Mouse (Mus musculus) heart, embryonic 12.5 days (tissue): ENCODE results near the gene Vmn2r57. TPM values are rescaled to one million over a fixed set of nuclear protein-coding genes. Genes with fewer than 3 reads are reported as not detected.
"Not testable (repeated sequence)": the region's sequence is repeated elsewhere in the genome, so short reads cannot be mapped to it uniquely, and the experiment has no call there.

ENCODE experiments used
- ATAC-seq: fragments of 200-750 bp; cut with Nextera tagmentation; 2 replicates; pipeline ENCODE4 v1.8.0; 2017; ENCODE audit warnings: moderate TSS enrichment, moderate library complexity; ENCODE audit not compliant: insufficient number of reproducible peaks, low FRiP score
- H3K27ac ChIP-seq: fragments of 300-500 bp; sonication (generic); 2 replicates; pipeline ENCODE4 v1.5.1; 2016; ENCODE audit warnings: mild to moderate bottlenecking, moderate library complexity; ENCODE audit not compliant: poor library complexity, severe bottlenecking
- H3K27me3 ChIP-seq: fragments of 300-500 bp; sonication (generic); replicated peaks from 2 replicates; pipeline ENCODE4 v1.6.1; 2016; ENCODE audit warnings: mild to moderate bottlenecking, moderate library complexity
- H3K36me3 ChIP-seq: fragments of 300-500 bp; sonication (generic); 2 replicates; pipeline ENCODE4 v1.6.1; 2016; ENCODE audit warnings: mild to moderate bottlenecking, moderate library complexity
- H3K4me1 ChIP-seq: fragments of 300-500 bp; sonication (generic); replicated peaks from 2 replicates; pipeline ENCODE4 v1.6.1; 2016; ENCODE audit warnings: mild to moderate bottlenecking
- H3K4me2 ChIP-seq: fragments of 300-500 bp; sonication (generic); 2 replicates; pipeline ENCODE4 v1.6.1; 2016; ENCODE audit warnings: mild to moderate bottlenecking, moderate library complexity
- H3K4me3 ChIP-seq: fragments of 300-500 bp; sonication (generic); 2 replicates; pipeline ENCODE4 v1.5.1; 2016; ENCODE audit warnings: mild to moderate bottlenecking
- H3K9ac ChIP-seq: fragments of 300-500 bp; sonication (generic); 2 replicates; pipeline ENCODE4 v1.6.1; 2016; ENCODE audit warnings: mild to moderate bottlenecking, moderate library complexity
- H3K9me3 ChIP-seq: fragments of 300-500 bp; sonication (generic); replicated peaks from 2 replicates; pipeline ENCODE4 v1.6.1; 2016; ENCODE audit warnings: mild to moderate bottlenecking, moderate library complexity
- WGBS: fragments of 180-500 bp; shearing (Covaris S2); methylation state at CpG from one replicate; pipeline ENCODE4 v1.1.7; 2016; 5-methylcytosine and 5-hydroxymethylcytosine counted together
- polyA plus RNA-seq: library from polyadenylated mRNA; unstranded; fragments of >200 nt; fragmentation: Nextera tagmentation; extraction: Ambion mirVana; gene quantifications from 2 replicates; pipeline ENCODE4 v1.2.1, GENCODE M21; 2016

Gene Vmn2r57
- 0.22 and 0.26 TPM in 2 replicates for polyA plus RNA-seq

DNA sequence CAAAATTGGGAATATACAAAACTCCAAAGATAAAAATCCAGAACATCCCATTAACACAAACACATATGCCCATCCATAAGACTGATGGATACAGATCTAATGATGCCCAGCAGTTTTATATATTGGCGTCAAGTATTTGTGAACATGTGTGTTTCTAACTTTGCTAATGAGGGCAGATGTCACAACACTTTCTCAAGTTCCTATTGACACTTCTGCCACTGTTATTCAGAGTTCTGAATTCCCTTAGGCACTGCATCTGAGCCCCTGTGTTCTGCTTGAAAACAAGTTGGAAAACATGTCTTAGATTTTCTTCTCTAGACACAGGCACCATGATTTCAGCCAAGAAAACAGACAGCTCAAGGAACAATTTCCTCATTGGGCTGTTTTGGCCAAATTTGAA is at the start of gene Vmn2r57:
Vmn2r57 (minus strand) TSS at position 101 of the 400 bp plus-strand sequence.
- WGBS: 49% methylated on average over 1 of the region's 1 CpGs
- not testable (repeated sequence) for H3K27me3 ChIP-seq, H3K4me3 ChIP-seq, H3K9me3 ChIP-seq, ATAC-seq, H3K36me3 ChIP-seq, H3K27ac ChIP-seq, H3K4me1 ChIP-seq, H3K4me2 ChIP-seq, H3K9ac ChIP-seq

- Histone ChIP-seq H3K27me3 (no peaks in the 10 kb centered on the region), H3K27ac (no peak overlapping the region), H3K9ac (no peak overlapping the region), H3K9me3 (peaks cover 9% of the 10 kb centered on the region), H3K4me2 (no peak overlapping the region), H3K4me3 (no peak overlapping the region), H3K36me3 (peaks cover 12% of the 10 kb centered on the region), H3K4me1 (no peaks in the 10 kb centered on the region)
- 94% methylated on average over 2 of the region's 2 CpGs for WGBS
- ATAC-seq: no peak
These were observed 49.4 kb upstream of the Vmn2r57 start for GRCm38 (mm10) chr7:41497871-41498270.

GRCm38 (mm10) chr7:41451864-41452263 is 3.4 kb upstream of the Vmn2r57 start:
- WGBS: 10% methylated on average over 10 of the region's 10 CpGs
- H3K9ac ChIP-seq: no peak overlapping the region
- peak overlapping the region; percentile 36 for H3K4me2 ChIP-seq
- H3K9me3 ChIP-seq: peaks cover 16% of the 10 kb centered on the region
- ATAC-seq: no peak
- H3K4me3 ChIP-seq: no peak overlapping the region
- H3K27ac ChIP-seq: no peak overlapping the region
- no peaks in the 10 kb centered on the region for H3K36me3 ChIP-seq
- H3K27me3 ChIP-seq: no peaks in the 10 kb centered on the region
- no peaks in the 10 kb centered on the region for H3K4me1 ChIP-seq

DNA sequence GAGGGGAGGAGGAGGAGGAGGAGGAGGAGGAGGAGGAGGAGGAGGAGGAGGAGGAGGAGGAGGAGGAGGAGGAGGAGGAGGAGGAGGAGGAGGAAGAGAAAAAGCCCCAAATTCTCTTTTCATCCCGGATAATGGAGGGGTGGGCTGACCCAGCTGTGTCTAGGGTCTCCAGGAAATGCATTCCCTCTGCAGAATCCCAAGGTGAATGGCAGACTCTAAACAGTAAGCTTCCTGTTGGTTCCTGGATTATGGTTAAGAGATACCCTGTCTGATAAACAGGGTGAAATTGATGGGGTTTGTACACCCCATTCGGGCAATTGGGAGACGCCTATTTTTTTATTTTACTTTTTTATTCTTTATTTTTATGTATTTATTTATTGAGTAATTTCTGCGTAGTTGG is 54.4 kb downstream of the Vmn2r57 start:
- H3K36me3 ChIP-seq: no peaks in the 10 kb centered on the region
- WGBS: 69% methylated on average over 4 of the region's 4 CpGs
- ATAC-seq: no peak
- no peaks in the 10 kb centered on the region for H3K27me3 ChIP-seq
- peak overlapping the region; percentile 76 for H3K4me2 ChIP-seq
- H3K9me3 ChIP-seq: no peaks in the 10 kb centered on the region; the same call in 1 of the 2 replicates
- no peak overlapping the region for H3K27ac ChIP-seq
- no peak overlapping the region for H3K9ac ChIP-seq
- H3K4me1 ChIP-seq: no peaks in the 10 kb centered on the region
- peak overlapping the region; percentile 73 for H3K4me3 ChIP-seq

GRCm38 (mm10) chr7:41393048-41393971 is 55.2 kb downstream of the Vmn2r57 start, which contains the start of gene AI987944:
Gene AI987944 (minus strand): TSS chr7:41393379.
- under 1% methylated on average over 25 of the region's 25 CpGs for WGBS
- Histone ChIP-seq H3K27ac (peak within 1 kb of the TSS; percentile 81), H3K9ac (peak within 1 kb of the TSS; percentile 84), H3K4me2 (peak within 1 kb of the TSS; percentile 76), H3K9me3 (no peaks in the 10 kb centered on the region; the same call in 1 of the 2 replicates), H3K4me1 (no peaks in the 10 kb centered on the region), H3K4me3 (peak within 1 kb of the TSS; percentile 73), H3K27me3 (no peaks in the 10 kb centered on the region), H3K36me3 (no peaks in the 10 kb centered on the region)
- peak; percentile 99 for ATAC-seq

Other genes with a start within 250 kb of the Vmn2r57 start
- gene AI987944, start 55.3 kb downstream of the Vmn2r57 start, polyA plus RNA-seq: 9.2 and 9.8 TPM in 2 replicates
- 0.09 and 0.13 TPM in 2 replicates for gene Gm20449, start 50.7 kb upstream of the Vmn2r57 start, polyA plus RNA-seq
- 5.9 and 6.7 TPM in 2 replicates for gene AW146154, start 51.2 kb upstream of the Vmn2r57 start, polyA plus RNA-seq
- not detected in 2 replicates for gene Gm6871, start 125.0 kb upstream of the Vmn2r57 start, polyA plus RNA-seq
- 8.3 and 9.1 TPM in 2 replicates for gene 2610021A01Rik, start 150.5 kb upstream of the Vmn2r57 start, polyA plus RNA-seq
- gene Zfp788, start 184.5 kb upstream of the Vmn2r57 start, polyA plus RNA-seq: 7.0 and 7.5 TPM in 2 replicates